7 mouse cellular contexts compared by ENCODE assay signal in genomic region chr2:168765065-168765681, GRCm38 (mm10). TPM values are rescaled to one million over a fixed set of nuclear protein-coding genes. Genes with fewer than 3 reads are reported as not detected.
DNase-seq lines count a peak whose midpoint lies in the region; ATAC-seq and TF ChIP-seq lines count a peak whose summit lies in the region.

No protein-coding gene starts in this region.

- no peak for DNase-seq in Patski (ENCODE audit: low read depth, low spot score)
- no peak for DNase-seq in hindbrain, embryonic 14.5 days (ENCODE audit: low spot score)
- peak; percentile 97 for DNase-seq in midbrain, embryonic 11.5 days (ENCODE audit: low spot score, missing footprints)
- DNase-seq in thymus, postnatal 0 days (ENCODE audit: low spot score), result peak; percentile 19

- peaks cover 6% of the 10 kb centered on the region for H3K4me1 ChIP-seq in ES-Bruce4 (ENCODE audit: control insufficient read depth, insufficient read depth, low read length)
- peaks cover 58% of the 10 kb centered on the region for H3K4me1 ChIP-seq in forebrain, embryonic 12.5 days
- H3K4me1 ChIP-seq in hindbrain, embryonic 14.5 days (replicated peaks; ENCODE audit: control insufficient read depth, insufficient read depth, low read length), result peaks cover 24% of the 10 kb centered on the region
- H3K4me1 ChIP-seq in limb, embryonic 12.5 days (replicated peaks), result peaks cover 37% of the 10 kb centered on the region
- H3K4me1 ChIP-seq in midbrain, embryonic 11.5 days (ENCODE audit: control insufficient read depth, insufficient read depth, low read length), result peaks cover 36% of the 10 kb centered on the region

- CTCF ChIA-PET in Patski (lab: Charles Lee), result no interaction called here

- POLR2A ChIA-PET in Patski (lab: Charles Lee), result no interaction called here

- no peak for ATAC-seq in Patski
- peak; percentile 37 for ATAC-seq in forebrain, embryonic 12.5 days (ENCODE audit: low FRiP score)
- 0 out of 2 replicates have a peak, but pooled peaks have one; percentile 13 for ATAC-seq in hindbrain, embryonic 14.5 days (ENCODE audit: low FRiP score)
- peak; percentile 68 for ATAC-seq in limb, embryonic 12.5 days (ENCODE audit: insufficient number of reproducible peaks, insufficient read depth, low FRiP score, low TSS enrichment, low read depth)
- peak; percentile 52 for ATAC-seq in midbrain, embryonic 11.5 days (ENCODE audit: low FRiP score)

- H3K4me3 ChIP-seq in ES-Bruce4 (ENCODE audit: low read depth, low read length), result peak overlapping the region; percentile 90
- peak overlapping the region; percentile 60 for H3K4me3 ChIP-seq in forebrain, embryonic 12.5 days (replicated peaks)
- peak overlapping the region; percentile 48 for H3K4me3 ChIP-seq in hindbrain, embryonic 14.5 days (replicated peaks; ENCODE audit: low read length)
- peak overlapping the region; percentile 62 for H3K4me3 ChIP-seq in limb, embryonic 12.5 days (replicated peaks)
- peak overlapping the region; percentile 88 for H3K4me3 ChIP-seq in midbrain, embryonic 11.5 days (ENCODE audit: low read depth, low read length)

- TF ChIP-seq CTCF in ES-Bruce4 (IDR thresholded peaks at IDR 0.05; ENCODE audit: low read depth, low read length) (peak; percentile 57), Patski (IDR thresholded peaks at IDR 0.05) (peak; percentile 73)

- 0 out of 2 replicates have a peak, but pooled peaks cover 2% of the 10 kb centered on the region for H3K36me3 ChIP-seq in ES-Bruce4 (ENCODE audit: control insufficient read depth, insufficient read depth, low read length, poor library complexity, severe bottlenecking)
- no peaks in the 10 kb centered on the region for H3K36me3 ChIP-seq in forebrain, embryonic 12.5 days (replicated peaks)
- no peaks in the 10 kb centered on the region for H3K36me3 ChIP-seq in hindbrain, embryonic 14.5 days (replicated peaks; ENCODE audit: control insufficient read depth, insufficient read depth)
- H3K36me3 ChIP-seq in limb, embryonic 12.5 days, result no peaks in the 10 kb centered on the region
- H3K36me3 ChIP-seq in midbrain, embryonic 11.5 days (ENCODE audit: control insufficient read depth, insufficient read depth, low read length), result no peaks in the 10 kb centered on the region

- H3K9me3 ChIP-seq in ES-Bruce4 (replicated peaks; ENCODE audit: control insufficient read depth, insufficient read depth, low read length, poor library complexity, severe bottlenecking), result no peaks in the 10 kb centered on the region
- H3K9me3 ChIP-seq in forebrain, embryonic 12.5 days, result no peaks in the 10 kb centered on the region
- H3K9me3 ChIP-seq in hindbrain, embryonic 14.5 days (ENCODE audit: control insufficient read depth, low read length), result no peaks in the 10 kb centered on the region
- no peaks in the 10 kb centered on the region for H3K9me3 ChIP-seq in limb, embryonic 12.5 days
- no peaks in the 10 kb centered on the region for H3K9me3 ChIP-seq in midbrain, embryonic 11.5 days (ENCODE audit: control insufficient read depth, low read length)

- peak overlapping the region; percentile 95 for H3K27ac ChIP-seq in ES-Bruce4 (ENCODE audit: insufficient read depth, low read length)
- peak overlapping the region; percentile 86 for H3K27ac ChIP-seq in forebrain, embryonic 12.5 days
- H3K27ac ChIP-seq in hindbrain, embryonic 14.5 days, result no peak overlapping the region
- H3K27ac ChIP-seq in limb, embryonic 12.5 days, result peak overlapping the region; percentile 74
- H3K27ac ChIP-seq in midbrain, embryonic 11.5 days (ENCODE audit: low read depth, low read length), result peak overlapping the region; percentile 89

- in situ Hi-C loops in Patski (cut with MboI; ENCODE audit: low pct_unique_long_range_greater_than_20kb), result loop anchor here (10.0 kb wide), 1 partner anchor 110 kb away; no protein-coding TSS in a partner anchor

- under 1% methylated on average over 32 of the region's 32 CpGs for WGBS in forebrain, embryonic 12.5 days
- 0% methylated on average over 32 of the region's 32 CpGs for WGBS in hindbrain, embryonic 14.5 days
- under 1% methylated on average over 32 of the region's 32 CpGs for WGBS in limb, embryonic 12.5 days
- under 1% methylated on average over 32 of the region's 32 CpGs for WGBS in midbrain, embryonic 11.5 days

- H3K27me3 ChIP-seq in ES-Bruce4 (ENCODE audit: control insufficient read depth, insufficient read depth, low read length, poor library complexity, severe bottlenecking) (no peaks in the 10 kb centered on the region), Patski (peaks cover 74% of the 10 kb centered on the region)
- peaks cover 60% of the 10 kb centered on the region for H3K27me3 ChIP-seq in forebrain, embryonic 12.5 days
- peaks cover 44% of the 10 kb centered on the region for H3K27me3 ChIP-seq in hindbrain, embryonic 14.5 days (ENCODE audit: control insufficient read depth, insufficient read depth, low read length)
- H3K27me3 ChIP-seq in limb, embryonic 12.5 days, result peaks cover 48% of the 10 kb centered on the region
- H3K27me3 ChIP-seq in midbrain, embryonic 11.5 days (ENCODE audit: control insufficient read depth, insufficient read depth, low read length), result peaks cover 5% of the 10 kb centered on the region; the same call in 1 of the 2 replicates

- H3K9ac ChIP-seq in ES-Bruce4 (ENCODE audit: low read depth, poor library complexity, severe bottlenecking), result peak overlapping the region; percentile 99
- peak overlapping the region; percentile 80 for H3K9ac ChIP-seq in forebrain, embryonic 12.5 days
- no peak overlapping the region; the same call in 1 of the 2 replicates for H3K9ac ChIP-seq in hindbrain, embryonic 14.5 days
- H3K9ac ChIP-seq in limb, embryonic 12.5 days (replicated peaks), result peak overlapping the region; percentile 65
- peak overlapping the region; percentile 96 for H3K9ac ChIP-seq in midbrain, embryonic 11.5 days (ENCODE audit: low read length)

- peak; percentile 67 for TF ChIP-seq EP300 in ES-Bruce4 (IDR thresholded peaks at IDR 0.05; ENCODE audit: insufficient read depth, low read depth, low read length)

- H3K4me2 ChIP-seq in forebrain, embryonic 12.5 days, result peak overlapping the region; percentile 91
- peak overlapping the region; percentile 92 for H3K4me2 ChIP-seq in hindbrain, embryonic 14.5 days (replicated peaks)
- peak overlapping the region; percentile 96 for H3K4me2 ChIP-seq in limb, embryonic 12.5 days
- H3K4me2 ChIP-seq in midbrain, embryonic 11.5 days, result peak overlapping the region; percentile 81

- TF ChIP-seq POLR2A in ES-Bruce4 (IDR thresholded peaks at IDR 0.05; ENCODE audit: insufficient read depth, low read length), result peak; percentile 5

RNA-seq across cellular contexts. Expression of gene Sall4, which starts 2.6 kb away (rescaled TPM):
- polyA plus RNA-seq in ES-Bruce4 (2011; ENCODE audit: insufficient read depth, insufficient read length, low read depth, missing spikeins) (244 and 245 TPM in 2 replicates), Patski (2021) (not detected)
- 4.6 and 6.9 TPM in 2 replicates for polyA plus RNA-seq in forebrain, embryonic 12.5 days (2016; fragmentation: Nextera tagmentation; extraction: Ambion mirVana)
- polyA plus RNA-seq in hindbrain, embryonic 14.5 days (2014; fragmentation: Nextera tagmentation; extraction: Ambion mirVana), result 0.37 and 1.7 TPM in 2 replicates
- 5.0 and 5.1 TPM in 2 replicates for polyA plus RNA-seq in limb, embryonic 12.5 days (2016; fragmentation: Nextera tagmentation; extraction: Ambion mirVana)
- polyA plus RNA-seq in midbrain, embryonic 11.5 days (2014; fragmentation: Nextera tagmentation; extraction: Ambion mirVana), result 33.9 and 37.2 TPM in 2 replicates
- not detected in 2 replicates for polyA plus RNA-seq in thymus, postnatal 0 days (2015; fragmentation: Nextera tagmentation; extraction: Ambion mirVana)

RNA-seq across cellular contexts. Expression of gene Atp9a, which starts 23.0 kb away (rescaled TPM):
- polyA plus RNA-seq in ES-Bruce4 (2011; ENCODE audit: insufficient read depth, insufficient read length, low read depth, missing spikeins) (28.9 and 29.3 TPM in 2 replicates), Patski (2021) (29.5 TPM)
- polyA plus RNA-seq in forebrain, embryonic 12.5 days (2016; fragmentation: Nextera tagmentation; extraction: Ambion mirVana), result 27.6 and 28.3 TPM in 2 replicates
- polyA plus RNA-seq in hindbrain, embryonic 14.5 days (2014; fragmentation: Nextera tagmentation; extraction: Ambion mirVana), result 77.1 and 82.0 TPM in 2 replicates
- polyA plus RNA-seq in limb, embryonic 12.5 days (2016; fragmentation: Nextera tagmentation; extraction: Ambion mirVana), result 16.1 and 21.2 TPM in 2 replicates
- polyA plus RNA-seq in midbrain, embryonic 11.5 days (2014; fragmentation: Nextera tagmentation; extraction: Ambion mirVana), result 14.6 and 16.8 TPM in 2 replicates
- 6.6 and 7.8 TPM in 2 replicates for polyA plus RNA-seq in thymus, postnatal 0 days (2015; fragmentation: Nextera tagmentation; extraction: Ambion mirVana)

Comparison
In these comparisons a context has a peak if more than half of its experiments do, and no peak if none do; other contexts are left out.
1. DNase-seq: peak in midbrain, embryonic 11.5 days (single experiment) and thymus, postnatal 0 days (single experiment); none in Patski (single experiment) and hindbrain, embryonic 14.5 days (single experiment).
2. Peak in every context shown above with its lines, with median percentiles within 50 percentile points of each other: H3K4me3 ChIP-seq and H3K4me2 ChIP-seq.